Mouse (Mus musculus): Measurements from ENCODE around the gene Gphb5. TPM values are rescaled to one million over a fixed set of nuclear protein-coding genes. Genes with fewer than 3 reads are reported as not detected.

Gphb5 gene
- polyA plus RNA-seq, 1 experiment = not detected

DNA sequence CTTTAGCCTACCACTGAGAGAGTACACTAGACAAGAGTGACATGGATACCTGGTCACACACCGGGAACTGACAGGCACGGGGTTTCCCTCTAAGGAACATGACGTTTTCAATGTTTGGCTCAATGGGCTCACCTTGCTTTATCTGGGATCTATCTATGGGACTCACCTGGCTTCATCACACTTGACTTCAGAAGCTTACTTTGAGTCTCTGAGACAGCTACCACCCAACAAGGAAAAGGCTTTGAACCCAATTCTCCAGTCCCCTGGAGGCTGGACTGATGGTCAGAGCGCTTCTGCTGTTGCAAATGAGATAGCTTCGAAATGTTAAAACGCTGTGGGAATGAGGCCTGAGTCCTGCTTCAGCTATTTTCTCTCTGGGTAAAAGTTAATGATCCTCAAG is 49.2 kb downstream of the Gphb5 start:
- WGBS = 94% methylated on average over 6 of the region's 6 CpGs
- Histone ChIP-seq H3K27me3 (ENCODE audit: control insufficient read depth, insufficient read depth, low read length) (no peaks in the 10 kb centered on the region), H3K4me3 (ENCODE audit: extremely low read depth, insufficient read depth, insufficient read length) (no peak overlapping the region), H3K36me3 (ENCODE audit: control insufficient read depth, insufficient read depth, low read length) (no peaks in the 10 kb centered on the region), H3K4me1 (ENCODE audit: control insufficient read depth, insufficient read depth, insufficient read length) (0 out of 2 replicates have a peak, but pooled peaks cover 3% of the 10 kb centered on the region), H3K27ac (ENCODE audit: insufficient read depth, low read length) (no peak overlapping the region)
- TF ChIP-seq POLR2A (IDR thresholded peaks at IDR 0.05; ENCODE audit: low read depth, low read length) (no peak), CTCF (IDR thresholded peaks at IDR 0.05; ENCODE audit: extremely low read depth, insufficient read depth, insufficient read length, insufficient replicate concordance) (no peak)
- no peak for DNase-seq (ENCODE audit: low read depth in 1 of 2, low spot score in 2 of 2)

DNA sequence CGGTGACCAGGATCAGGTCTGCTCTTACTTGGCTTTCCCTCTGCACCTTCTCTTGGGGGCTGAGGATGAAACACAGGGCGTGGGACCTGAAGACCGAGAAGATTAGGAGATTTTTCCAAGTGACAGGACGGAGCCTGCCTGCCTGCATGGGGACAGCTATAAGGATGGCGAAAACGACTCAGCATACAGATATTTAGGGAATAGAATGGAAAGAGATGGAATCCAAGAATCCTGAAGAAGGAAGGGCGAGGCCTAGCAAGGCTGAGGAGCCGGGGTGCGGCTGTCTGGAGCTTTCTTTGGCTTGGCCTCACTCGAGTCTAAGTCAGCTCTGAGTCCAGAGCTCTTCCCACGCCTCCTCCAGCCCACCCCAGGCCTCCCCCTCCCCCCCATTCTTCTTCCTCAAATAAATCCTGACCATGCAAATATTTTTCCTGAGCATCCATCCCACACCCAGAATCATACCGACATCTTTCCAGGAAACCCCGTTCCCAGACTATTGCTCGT is 50.9 kb downstream of the Gphb5 start:
- Histone ChIP-seq H3K36me3 (ENCODE audit: control insufficient read depth, insufficient read depth, low read length) (no peaks in the 10 kb centered on the region), H3K4me3 (ENCODE audit: extremely low read depth, insufficient read depth, insufficient read length) (no peak overlapping the region), H3K4me1 (ENCODE audit: control insufficient read depth, insufficient read depth, insufficient read length) (0 out of 2 replicates have a peak, but pooled peaks cover 3% of the 10 kb centered on the region), H3K27ac (ENCODE audit: insufficient read depth, low read length) (no peak overlapping the region), H3K27me3 (ENCODE audit: control insufficient read depth, insufficient read depth, low read length) (no peaks in the 10 kb centered on the region)
- WGBS = 85% methylated on average over 14 of the region's 14 CpGs
- no peak for DNase-seq (ENCODE audit: low read depth in 1 of 2, low spot score in 2 of 2)
- TF ChIP-seq CTCF (IDR thresholded peaks at IDR 0.05; ENCODE audit: extremely low read depth, insufficient read depth, insufficient read length, insufficient replicate concordance) = no peak
- no peak for TF ChIP-seq POLR2A (IDR thresholded peaks at IDR 0.05; ENCODE audit: low read depth, low read length)

DNA sequence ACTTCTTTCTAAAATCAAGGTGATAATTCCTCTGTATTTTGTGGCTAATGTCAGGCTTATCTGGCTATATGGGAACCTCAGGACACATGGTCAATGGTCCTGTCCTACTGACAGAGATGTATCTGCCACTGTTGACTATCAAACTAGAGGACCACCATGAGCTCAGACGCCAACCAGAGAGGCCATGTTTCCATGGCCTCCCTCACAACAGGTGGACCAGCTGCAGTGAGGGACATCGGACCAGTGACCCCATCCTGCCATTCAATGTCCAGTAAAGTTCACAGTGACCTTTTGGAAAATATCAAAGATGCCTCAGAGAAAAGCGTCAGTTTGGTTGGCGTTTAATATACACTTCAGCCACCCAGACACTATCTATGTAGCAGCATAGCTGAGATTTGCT is 52.2 kb downstream of the Gphb5 start:
- DNase-seq (ENCODE audit: low read depth in 1 of 2, low spot score in 2 of 2) = no peak
- no peak overlapping the region for H3K4me3 ChIP-seq (ENCODE audit: extremely low read depth, insufficient read depth, insufficient read length)
- H3K27me3 ChIP-seq (ENCODE audit: control insufficient read depth, insufficient read depth, low read length) = no peaks in the 10 kb centered on the region
- WGBS = 90% methylated on average over 4 of the region's 4 CpGs
- H3K27ac ChIP-seq (ENCODE audit: insufficient read depth, low read length) = no peak overlapping the region
- no peaks in the 10 kb centered on the region for H3K36me3 ChIP-seq (ENCODE audit: control insufficient read depth, insufficient read depth, low read length)
- H3K4me1 ChIP-seq (ENCODE audit: control insufficient read depth, insufficient read depth, insufficient read length) = 0 out of 2 replicates have a peak, but pooled peaks cover 3% of the 10 kb centered on the region
- TF ChIP-seq CTCF (IDR thresholded peaks at IDR 0.05; ENCODE audit: extremely low read depth, insufficient read depth, insufficient read length, insufficient replicate concordance) (no peak), POLR2A (IDR thresholded peaks at IDR 0.05; ENCODE audit: low read depth, low read length) (no peak)

DNA sequence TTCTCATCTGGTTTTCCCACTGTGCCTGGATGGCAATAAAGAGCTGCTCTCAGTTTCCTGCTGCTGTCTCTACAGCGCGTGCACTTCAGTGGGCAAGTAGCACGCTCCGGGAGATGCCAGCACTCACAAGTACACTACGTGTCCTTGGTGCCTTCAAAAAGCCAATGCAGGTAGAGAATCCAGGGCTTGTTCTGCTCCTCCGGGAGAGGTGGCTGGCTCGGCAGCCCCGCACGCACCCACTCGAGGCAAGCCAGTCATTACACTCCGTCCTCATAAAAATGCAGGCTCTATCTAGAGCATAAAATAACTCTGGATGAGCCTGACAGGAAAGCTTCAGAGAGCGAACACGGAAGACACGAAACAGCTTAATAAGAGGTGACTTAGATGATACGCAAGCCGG is 54.1 kb downstream of the Gphb5 start:
- H3K4me1 ChIP-seq (ENCODE audit: control insufficient read depth, insufficient read depth, insufficient read length) = no peaks in the 10 kb centered on the region
- TF ChIP-seq POLR2A (IDR thresholded peaks at IDR 0.05; ENCODE audit: low read depth, low read length) (no peak), CTCF (IDR thresholded peaks at IDR 0.05; ENCODE audit: extremely low read depth, insufficient read depth, insufficient read length, insufficient replicate concordance) (no peak)
- no peaks in the 10 kb centered on the region for H3K27me3 ChIP-seq (ENCODE audit: control insufficient read depth, insufficient read depth, low read length)
- 96% methylated on average over 16 of the region's 16 CpGs for WGBS
- no peak overlapping the region for H3K27ac ChIP-seq (ENCODE audit: insufficient read depth, low read length)
- no peaks in the 10 kb centered on the region for H3K36me3 ChIP-seq (ENCODE audit: control insufficient read depth, insufficient read depth, low read length)
- H3K4me3 ChIP-seq (ENCODE audit: extremely low read depth, insufficient read depth, insufficient read length) = no peak overlapping the region
- DNase-seq (ENCODE audit: low read depth in 1 of 2, low spot score in 2 of 2) = no peak

Other genes starting within 250 kb of the Gphb5 start
- not detected in 2 replicates for gene Kcnh5, start 239.4 kb downstream of the Gphb5 start, polyA plus RNA-seq (2012; rRNA removed)
- 8.7 and 11.3 TPM in 2 replicates for gene Rhoj, start 108.5 kb downstream of the Gphb5 start, polyA plus RNA-seq (2012; rRNA removed)
- 10.5 and 14.6 TPM in 2 replicates for gene Ppp2r5e, start 179.5 kb upstream of the Gphb5 start, polyA plus RNA-seq (2012; rRNA removed)